ENCODE assay signal across 8 mouse cellular contexts in the genomic region with DNA sequence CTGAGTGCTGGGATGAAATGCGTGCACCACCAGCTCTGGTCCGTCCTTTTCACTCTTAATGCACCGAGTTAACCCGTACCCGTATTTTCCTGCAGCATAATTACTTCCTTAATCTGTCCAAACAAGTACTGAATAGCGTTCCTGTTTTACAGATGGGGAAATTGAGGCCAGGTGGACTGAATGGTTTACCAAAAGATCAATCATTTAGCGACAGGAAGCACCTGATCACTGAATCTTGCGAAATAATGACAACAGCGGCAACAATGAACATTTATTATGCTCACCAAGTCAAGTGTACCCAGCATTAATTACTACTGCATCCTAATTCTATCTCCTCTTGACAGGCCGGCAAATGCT. TPM values are rescaled to one million over a fixed set of nuclear protein-coding genes. Genes with fewer than 3 reads are reported as not detected.
DNase-seq lines count a peak whose midpoint lies in the region; ATAC-seq and TF ChIP-seq lines count a peak whose summit lies in the region.

Gene Slc43a1, plus strand, starts transcription at position 258 of the 357 bp plus-strand sequence.

- H3K36me3 ChIP-seq in kidney, embryonic 16.5 days (ENCODE audit: insufficient read depth, low read length) = no peaks in the 10 kb centered on the region
- H3K36me3 ChIP-seq in hindbrain, embryonic 12.5 days = no peaks in the 10 kb centered on the region
- no peaks in the 10 kb centered on the region for H3K36me3 ChIP-seq in midbrain, embryonic 13.5 days

- H3K27ac ChIP-seq in kidney, embryonic 16.5 days (ENCODE audit: low read length) = peak within 1 kb of the TSS; percentile 90
- H3K27ac ChIP-seq in cortical plate, adult 2 months (ENCODE audit: insufficient read depth, low read length) = no peak within 1 kb of the TSS
- peak within 1 kb of the TSS; percentile 66; the same call in 1 of the 2 replicates for H3K27ac ChIP-seq in hindbrain, embryonic 12.5 days
- no peak within 1 kb of the TSS for H3K27ac ChIP-seq in midbrain, embryonic 13.5 days

- TF ChIP-seq POLR2A in cortical plate, adult 2 months (IDR thresholded peaks at IDR 0.05; ENCODE audit: extremely low read depth, insufficient read depth, low read length) = no peak

- H3K27me3 ChIP-seq in kidney, embryonic 16.5 days (ENCODE audit: insufficient read depth, low read length) = peaks cover 11% of the 10 kb centered on the region; the same call in 1 of the 2 replicates
- H3K27me3 ChIP-seq in hindbrain, embryonic 12.5 days = peaks cover 44% of the 10 kb centered on the region
- peaks cover 58% of the 10 kb centered on the region for H3K27me3 ChIP-seq in midbrain, embryonic 13.5 days

- no peaks in the 10 kb centered on the region for H3K9me3 ChIP-seq in kidney, embryonic 16.5 days (ENCODE audit: low read length)
- no peaks in the 10 kb centered on the region for H3K9me3 ChIP-seq in hindbrain, embryonic 12.5 days (replicated peaks)
- H3K9me3 ChIP-seq in midbrain, embryonic 13.5 days = no peaks in the 10 kb centered on the region

- H3K4me1 ChIP-seq in kidney, embryonic 16.5 days (ENCODE audit: insufficient read depth, low read length) = peaks cover 26% of the 10 kb centered on the region
- no peaks in the 10 kb centered on the region for H3K4me1 ChIP-seq in cortical plate, adult 2 months (ENCODE audit: control insufficient read depth, insufficient read depth, low read length)
- peaks cover 31% of the 10 kb centered on the region for H3K4me1 ChIP-seq in hindbrain, embryonic 12.5 days
- H3K4me1 ChIP-seq in midbrain, embryonic 13.5 days (replicated peaks) = peaks cover 27% of the 10 kb centered on the region

- ATAC-seq in kidney, embryonic 16.5 days (ENCODE audit: low FRiP score, low TSS enrichment) = no peak
- no peak for ATAC-seq in hindbrain, embryonic 12.5 days (ENCODE audit: low FRiP score)
- no peak for ATAC-seq in midbrain, embryonic 13.5 days

- TF ChIP-seq CTCF in cortical plate, adult 2 months (IDR thresholded peaks at IDR 0.05; ENCODE audit: extremely low read depth, insufficient read depth, low read length) = no peak

- 19% methylated on average over 10 of the region's 10 CpGs for WGBS in kidney, embryonic 16.5 days
- WGBS in hindbrain, embryonic 12.5 days = 20% methylated on average over 10 of the region's 10 CpGs
- 18% methylated on average over 10 of the region's 10 CpGs for WGBS in midbrain, embryonic 13.5 days

- H3K9ac ChIP-seq in kidney, embryonic 16.5 days (replicated peaks; ENCODE audit: low read length) = peak within 1 kb of the TSS; percentile 79
- H3K9ac ChIP-seq in hindbrain, embryonic 12.5 days = peak within 1 kb of the TSS; percentile 68
- H3K9ac ChIP-seq in midbrain, embryonic 13.5 days (replicated peaks) = peak within 1 kb of the TSS; percentile 65; the same call in 1 of the 2 replicates

- no peak for DNase-seq in kidney, postnatal 25 days
- DNase-seq in cerebellum, postnatal 10 days = no peak
- no peak for DNase-seq in thymus, postnatal 14 days
- DNase-seq in adrenal gland, postnatal 4 days (ENCODE audit: low spot score in 2 of 2) = no peak

- peak within 1 kb of the TSS; percentile 67 for H3K4me3 ChIP-seq in kidney, embryonic 16.5 days (ENCODE audit: low read length)
- peak within 1 kb of the TSS; percentile 16; the same call in 1 of the 2 replicates for H3K4me3 ChIP-seq in cortical plate, adult 2 months (ENCODE audit: insufficient read depth, low read length)
- peak within 1 kb of the TSS; percentile 58 for H3K4me3 ChIP-seq in hindbrain, embryonic 12.5 days
- H3K4me3 ChIP-seq in midbrain, embryonic 13.5 days (replicated peaks) = peak within 1 kb of the TSS; percentile 49

- peak within 1 kb of the TSS; percentile 84 for H3K4me2 ChIP-seq in kidney, embryonic 16.5 days (replicated peaks; ENCODE audit: low read depth, low read length)
- H3K4me2 ChIP-seq in hindbrain, embryonic 12.5 days (replicated peaks) = peak within 1 kb of the TSS; percentile 99
- H3K4me2 ChIP-seq in midbrain, embryonic 13.5 days (replicated peaks) = peak within 1 kb of the TSS; percentile 91

RNA-seq across cellular contexts. Expression of gene Slc43a1, which starts in this region (rescaled TPM):
- 15.6 and 17.8 TPM in 2 replicates for polyA plus RNA-seq in kidney, embryonic 16.5 days (2015; fragmentation: Nextera tagmentation; extraction: Ambion mirVana)
- 0.13 and 0.52 TPM in 2 replicates for polyA plus RNA-seq in cortical plate, adult 2 months (2012; rRNA removed)
- polyA plus RNA-seq in hindbrain, embryonic 12.5 days (2016; fragmentation: Nextera tagmentation; extraction: Ambion mirVana) = 9.1 and 12.0 TPM in 2 replicates
- polyA plus RNA-seq in midbrain, embryonic 13.5 days (2015; fragmentation: Nextera tagmentation; extraction: Ambion mirVana) = 2.6 and 3.3 TPM in 2 replicates
- 10 to 100 TPM in 1 of 2 experiments, 1 to 10 TPM in 1; 8.8 to 11.1 TPM for total RNA-seq in adrenal gland, postnatal 4 days (2021)

Comparison
In these comparisons a context has a peak if more than half of its experiments do, and no peak if none do; other contexts are left out.
1. H3K27ac ChIP-seq: peak in kidney, embryonic 16.5 days (single experiment) and hindbrain, embryonic 12.5 days (single experiment); none in cortical plate, adult 2 months (single experiment) and midbrain, embryonic 13.5 days (single experiment).
2. H3K4me3 ChIP-seq: peak in every context shown above with its lines; median percentile 67 in kidney, embryonic 16.5 days; 58 in hindbrain, embryonic 12.5 days; 49 in midbrain, embryonic 13.5 days; 16 in cortical plate, adult 2 months.
3. Peak in every context shown above with its lines, with median percentiles within 50 percentile points of each other: H3K4me2 ChIP-seq and H3K9ac ChIP-seq.